1 mouse cellular context compared by ENCODE assay signal in the genomic region with DNA sequence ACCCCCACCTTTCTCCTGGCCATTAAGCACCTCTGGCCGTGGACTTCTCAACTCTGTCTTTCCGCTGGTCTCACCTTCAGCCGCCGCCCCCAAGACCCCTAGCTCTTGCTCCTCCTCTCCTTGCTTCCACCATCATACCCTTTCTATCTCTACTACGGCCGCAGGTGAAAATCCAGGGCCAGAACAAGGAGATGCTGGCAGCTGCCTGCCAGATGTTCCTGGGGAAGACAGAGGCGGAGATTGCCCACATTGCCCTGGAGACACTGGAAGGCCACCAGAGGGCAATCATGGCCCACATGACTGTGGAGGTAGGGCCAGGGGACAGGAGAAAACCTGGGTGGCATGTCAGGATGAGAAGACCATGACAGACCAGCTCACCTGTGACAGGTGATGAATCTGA.
A peak's percentile ranks its signal among the peaks of the same experiment; 100 is the strongest.
TF ChIP-seq lines count a peak whose summit lies in the region.

No protein-coding gene starts in this region.

TF ChIP-seq in MEL, 35 proteins besides CTCF, POLR2A, EP300 and RAD21:
- TF ChIP-seq MAZ (IDR thresholded peaks at IDR 0.05; ENCODE audit: low read depth, low read length) (no peak), JUND (IDR thresholded peaks at IDR 0.05; ENCODE audit: low read depth, low read length) (no peak), ZC3H11A (IDR thresholded peaks at IDR 0.05; ENCODE audit: low read depth, low read length) (0 out of 2 replicates have a peak, but pooled peaks have one; percentile 18), SMC3 (IDR thresholded peaks at IDR 0.05; ENCODE audit: low read depth, low read length) (peak; percentile 41)
TF ChIP-seq in MEL: peak in this region for 2.
